Mouse (Mus musculus) neural tube, embryonic 13.5 days (tissue): ENCODE measurements around the gene Spry2. TPM values are rescaled to one million over a fixed set of nuclear protein-coding genes. Genes with fewer than 3 reads are reported as not detected.
A peak's percentile ranks its signal among the peaks of the same experiment; 100 is the strongest.

Source experiments
- ATAC-seq: fragments of 200-750 bp; cut with Nextera tagmentation; 2 replicates; pipeline ENCODE4 v1.8.0; 2017; ENCODE audit warnings: low read depth, mild to moderate bottlenecking, moderate TSS enrichment, moderate library complexity
- H3K27ac ChIP-seq: fragments of 300-500 bp; sonication (generic); replicated peaks from 2 replicates; pipeline ENCODE4 v1.5.1; 2015; ENCODE audit warnings: moderate library complexity, mild to moderate bottlenecking, inconsistent platforms
- H3K27me3 ChIP-seq: fragments of 300-500 bp; sonication (generic); 2 replicates; pipeline ENCODE4 v1.6.1; 2015; ENCODE audit warnings: mild to moderate bottlenecking, inconsistent platforms
- H3K36me3 ChIP-seq: fragments of 300-500 bp; sonication (generic); 2 replicates; pipeline ENCODE4 v1.6.1; 2015; ENCODE audit warnings: mild to moderate bottlenecking, inconsistent platforms
- H3K4me1 ChIP-seq: fragments of 300-500 bp; sonication (generic); replicated peaks from 2 replicates; pipeline ENCODE4 v1.6.1; 2015; ENCODE audit warnings: inconsistent platforms
- H3K4me2 ChIP-seq: fragments of 300-500 bp; sonication (generic); 2 replicates; pipeline ENCODE4 v1.6.1; 2015; ENCODE audit warnings: inconsistent platforms, mild to moderate bottlenecking, moderate library complexity
- H3K4me3 ChIP-seq: fragments of 300-500 bp; sonication (generic); 2 replicates; pipeline ENCODE4 v1.5.1; 2015; ENCODE audit warnings: mild to moderate bottlenecking, inconsistent platforms
- H3K9ac ChIP-seq: fragments of 300-500 bp; sonication (generic); 2 replicates; pipeline ENCODE4 v1.6.1; 2015; ENCODE audit warnings: moderate library complexity, mild to moderate bottlenecking, inconsistent platforms
- H3K9me3 ChIP-seq: fragments of 300-500 bp; sonication (generic); 2 replicates; pipeline ENCODE4 v1.6.1; 2016; ENCODE audit warnings: inconsistent platforms
- WGBS: fragments of 180-500 bp; shearing (Covaris S2); methylation state at CpG from one replicate; pipeline ENCODE4 v1.1.7; 2015; 5-methylcytosine and 5-hydroxymethylcytosine counted together
- polyA plus RNA-seq: library from polyadenylated mRNA; unstranded; fragments of >200 nt; fragmentation: Nextera tagmentation; extraction: Ambion mirVana; gene quantifications from 2 replicates; pipeline ENCODE4 v1.2.1, GENCODE M21; 2015

The Spry2 gene
- polyA plus RNA-seq, 1 experiment from 2014 or later: 37.1 TPM

GRCm38 (mm10) chr14:105858935-105859334, 37.7 kb downstream of the Spry2 start:
- 31% methylated on average over 5 of the region's 5 CpGs for WGBS

GRCm38 (mm10) chr14:105851359-105852067, 45.1 kb downstream of the Spry2 start:
- no peak overlapping the region for H3K4me3 ChIP-seq
- no peaks in the 10 kb centered on the region for H3K27me3 ChIP-seq
- peak; percentile 50; the same call in 1 of the 2 replicates for ATAC-seq
- H3K36me3 ChIP-seq: no peaks in the 10 kb centered on the region
- H3K27ac ChIP-seq: 0 out of 2 replicates have a peak overlapping the region, but pooled peaks have one; percentile 23
- peaks cover 9% of the 10 kb centered on the region for H3K4me1 ChIP-seq
- 0 out of 2 replicates have a peak overlapping the region, but pooled peaks have one; percentile 11 for H3K4me2 ChIP-seq
- H3K9me3 ChIP-seq: no peaks in the 10 kb centered on the region
- no peak overlapping the region for H3K9ac ChIP-seq
- WGBS: 8% methylated on average over 7 of the region's 7 CpGs

More at GRCm38 (mm10) chr14:105858935-105859334, 37.7 kb downstream of the Spry2 start:
- H3K4me2 ChIP-seq: no peak overlapping the region
- no peaks in the 10 kb centered on the region for H3K4me1 ChIP-seq
- no peak overlapping the region for H3K4me3 ChIP-seq
- H3K36me3 ChIP-seq: no peaks in the 10 kb centered on the region
- H3K9me3 ChIP-seq: peaks cover 4% of the 10 kb centered on the region; the same call in 1 of the 2 replicates
- no peak overlapping the region for H3K27ac ChIP-seq
- H3K9ac ChIP-seq: no peak overlapping the region
- H3K27me3 ChIP-seq: no peaks in the 10 kb centered on the region
- ATAC-seq: no peak

Other genes with a start within 250 kb of the Spry2 start
- not detected in 2 replicates for gene Trim52, start 209.4 kb upstream of the Spry2 start, polyA plus RNA-seq